Mouse (Mus musculus) midbrain, embryonic 16.5 days (tissue): ENCODE measurements around the gene Myl9. TPM values are rescaled to one million over a fixed set of nuclear protein-coding genes. Genes with fewer than 3 reads are reported as not detected.

Experiments used
- ATAC-seq: fragments of 200-750 bp; cut with Nextera tagmentation; 2 replicates; pipeline ENCODE4 v1.8.0; 2017; ENCODE audit warnings: moderate TSS enrichment
- H3K27ac ChIP-seq: fragments of 300-500 bp; sonication (generic); 2 replicates; pipeline ENCODE4 v1.5.1; 2014; ENCODE audit warnings: mild to moderate bottlenecking, low read length, mixed read lengths
- H3K27me3 ChIP-seq: fragments of 300-500 bp; sonication (generic); 2 replicates; pipeline ENCODE4 v1.6.1; 2014; ENCODE audit warnings: low read depth, low read length, mixed read lengths; ENCODE audit not compliant: control insufficient read depth, insufficient read depth
- H3K36me3 ChIP-seq: fragments of 300-500 bp; sonication (generic); 2 replicates; pipeline ENCODE4 v1.6.1; 2014; ENCODE audit warnings: mild to moderate bottlenecking, low read length, moderate library complexity, mixed read lengths; ENCODE audit not compliant: control insufficient read depth, insufficient read depth
- H3K4me1 ChIP-seq: fragments of 300-500 bp; sonication (generic); 2 replicates; pipeline ENCODE4 v1.6.1; 2014; ENCODE audit warnings: mild to moderate bottlenecking, low read length, mixed read lengths; ENCODE audit not compliant: control insufficient read depth, insufficient read depth
- H3K4me2 ChIP-seq: fragments of 300-500 bp; sonication (generic); 2 replicates; pipeline ENCODE4 v1.6.1; 2014; ENCODE audit warnings: mild to moderate bottlenecking, low read length, mixed read lengths
- H3K4me3 ChIP-seq: fragments of 300-500 bp; sonication (generic); 2 replicates; pipeline ENCODE4 v1.5.1; 2014; ENCODE audit warnings: low read depth, mild to moderate bottlenecking, low read length, moderate library complexity, mixed read lengths
- H3K9ac ChIP-seq: fragments of 300-500 bp; sonication (generic); 2 replicates; pipeline ENCODE4 v1.6.1; 2014; ENCODE audit warnings: low read depth, low read length, mixed read lengths
- H3K9me3 ChIP-seq: fragments of 300-500 bp; sonication (generic); replicated peaks from 2 replicates; pipeline ENCODE4 v1.6.1; 2014; ENCODE audit warnings: mild to moderate bottlenecking, low read length, mixed read lengths; ENCODE audit not compliant: control insufficient read depth, poor library complexity, severe bottlenecking
- WGBS: fragments of 180-500 bp; shearing (Covaris S2); extraction: QIAGEN DNeasy Blood & Tissue Kit; methylation state at CpG from one replicate; pipeline ENCODE4 v1.1.7; 2014; 5-methylcytosine and 5-hydroxymethylcytosine counted together
- polyA plus RNA-seq: library from polyadenylated mRNA; unstranded; fragments of >200 nt; fragmentation: Nextera tagmentation; extraction: Ambion mirVana; gene quantifications from 2 replicates; pipeline ENCODE4 v1.2.1, GENCODE M21; 2015

Gene Myl9
- polyA plus RNA-seq, 1 experiment from 2014 or later, result 38.8 TPM

- Histone ChIP-seq H3K27ac (no peak overlapping the region), H3K9ac (no peak overlapping the region), H3K4me3 (no peak overlapping the region), H3K9me3 (no peaks in the 10 kb centered on the region), H3K4me1 (peaks cover 20% of the 10 kb centered on the region; the same call in 1 of the 2 replicates), H3K36me3 (0 out of 2 replicates have a peak, but pooled peaks cover 3% of the 10 kb centered on the region), H3K4me2 (no peak overlapping the region), H3K27me3 (no peaks in the 10 kb centered on the region)
- ATAC-seq, result no peak
- WGBS, result 52% methylated on average over 7 of the region's 7 CpGs
Measured at GRCm38 (mm10) chr2:156736846-156737245, 38.4 kb upstream of the Myl9 start.

- Histone ChIP-seq H3K4me1 (peaks cover 19% of the 10 kb centered on the region; the same call in 1 of the 2 replicates), H3K4me2 (no peak overlapping the region), H3K4me3 (no peak overlapping the region), H3K9me3 (no peaks in the 10 kb centered on the region), H3K9ac (no peak overlapping the region), H3K36me3 (0 out of 2 replicates have a peak, but pooled peaks cover 3% of the 10 kb centered on the region), H3K27ac (no peak overlapping the region), H3K27me3 (no peaks in the 10 kb centered on the region)
- no peak for ATAC-seq
- WGBS, result 74% methylated on average over 7 of the region's 7 CpGs
Measured at GRCm38 (mm10) chr2:156737976-156738375, 37.2 kb upstream of the Myl9 start.

- Histone ChIP-seq H3K4me2 (no peak overlapping the region), H3K4me3 (no peak overlapping the region), H3K36me3 (peaks cover 5% of the 10 kb centered on the region; the same call in 1 of the 2 replicates), H3K4me1 (peaks cover 13% of the 10 kb centered on the region; the same call in 1 of the 2 replicates), H3K27ac (no peak overlapping the region), H3K27me3 (no peaks in the 10 kb centered on the region), H3K9me3 (no peaks in the 10 kb centered on the region), H3K9ac (no peak overlapping the region)
- ATAC-seq, result no peak
- 87% methylated on average over 9 of the region's 9 CpGs for WGBS
Measured at GRCm38 (mm10) chr2:156741265-156741664, 34.0 kb upstream of the Myl9 start.

GRCm38 (mm10) chr2:156741998-156742397, 33.2 kb upstream of the Myl9 start:
- no peak overlapping the region for H3K4me2 ChIP-seq
- H3K4me1 ChIP-seq, result peaks cover 13% of the 10 kb centered on the region; the same call in 1 of the 2 replicates
- no peaks in the 10 kb centered on the region for H3K27me3 ChIP-seq
- H3K36me3 ChIP-seq, result peaks cover 7% of the 10 kb centered on the region; the same call in 1 of the 2 replicates
- no peak for ATAC-seq
- no peak overlapping the region for H3K9ac ChIP-seq
- no peak overlapping the region for H3K4me3 ChIP-seq
- peak overlapping the region; percentile 14; the same call in 1 of the 2 replicates for H3K27ac ChIP-seq
- 64% methylated on average over 4 of the region's 4 CpGs for WGBS
- no peaks in the 10 kb centered on the region for H3K9me3 ChIP-seq

GRCm38 (mm10) chr2:156743248-156743647, 32.0 kb upstream of the Myl9 start:
- Histone ChIP-seq H3K36me3 (peaks cover 14% of the 10 kb centered on the region), H3K27ac (no peak overlapping the region), H3K4me1 (peaks cover 13% of the 10 kb centered on the region; the same call in 1 of the 2 replicates), H3K9me3 (no peaks in the 10 kb centered on the region), H3K9ac (no peak overlapping the region), H3K27me3 (no peaks in the 10 kb centered on the region), H3K4me3 (no peak overlapping the region), H3K4me2 (no peak overlapping the region)
- no peak for ATAC-seq
- WGBS, result 71% methylated on average over 3 of the region's 3 CpGs

- ATAC-seq, result no peak
- Histone ChIP-seq H3K4me3 (no peak overlapping the region), H3K9ac (no peak overlapping the region), H3K4me1 (peaks cover 13% of the 10 kb centered on the region; the same call in 1 of the 2 replicates), H3K27me3 (no peaks in the 10 kb centered on the region), H3K27ac (no peak overlapping the region), H3K36me3 (peaks cover 19% of the 10 kb centered on the region), H3K4me2 (no peak overlapping the region), H3K9me3 (no peaks in the 10 kb centered on the region)
- 65% methylated on average over 5 of the region's 5 CpGs for WGBS
Measured at GRCm38 (mm10) chr2:156744414-156744813, 30.8 kb upstream of the Myl9 start.

- Histone ChIP-seq H3K27ac (no peak overlapping the region), H3K27me3 (no peaks in the 10 kb centered on the region), H3K9ac (no peak overlapping the region), H3K4me1 (peaks cover 3% of the 10 kb centered on the region; the same call in 1 of the 2 replicates), H3K9me3 (no peaks in the 10 kb centered on the region), H3K4me3 (no peak overlapping the region), H3K4me2 (no peak overlapping the region), H3K36me3 (peaks cover 34% of the 10 kb centered on the region)
- ATAC-seq, result no peak
- WGBS, result 94% methylated on average over 3 of the region's 3 CpGs
Measured at GRCm38 (mm10) chr2:156747315-156747714, 27.9 kb upstream of the Myl9 start.

GRCm38 (mm10) chr2:156749687-156750086, 25.5 kb upstream of the Myl9 start:
- Histone ChIP-seq H3K4me3 (no peak overlapping the region), H3K9me3 (no peaks in the 10 kb centered on the region), H3K9ac (no peak overlapping the region), H3K27ac (no peak overlapping the region), H3K36me3 (peaks cover 47% of the 10 kb centered on the region), H3K4me1 (no peaks in the 10 kb centered on the region), H3K4me2 (no peak overlapping the region), H3K27me3 (no peaks in the 10 kb centered on the region)
- ATAC-seq, result no peak
- 90% methylated on average over 8 of the region's 8 CpGs for WGBS

- no peak overlapping the region for H3K9ac ChIP-seq
- no peak overlapping the region for H3K4me3 ChIP-seq
- WGBS, result 97% methylated on average over 9 of the region's 9 CpGs
- no peak for ATAC-seq
- H3K9me3 ChIP-seq, result no peaks in the 10 kb centered on the region; the same call in 1 of the 2 replicates
- no peak overlapping the region for H3K4me2 ChIP-seq
- no peak overlapping the region for H3K27ac ChIP-seq
- no peaks in the 10 kb centered on the region for H3K4me1 ChIP-seq
- peaks cover 71% of the 10 kb centered on the region for H3K36me3 ChIP-seq
- H3K27me3 ChIP-seq, result no peaks in the 10 kb centered on the region
Measured at GRCm38 (mm10) chr2:156756937-156757336, 18.3 kb upstream of the Myl9 start.
